ENCODE assay signal across 8 mouse cellular contexts in the genomic region with DNA sequence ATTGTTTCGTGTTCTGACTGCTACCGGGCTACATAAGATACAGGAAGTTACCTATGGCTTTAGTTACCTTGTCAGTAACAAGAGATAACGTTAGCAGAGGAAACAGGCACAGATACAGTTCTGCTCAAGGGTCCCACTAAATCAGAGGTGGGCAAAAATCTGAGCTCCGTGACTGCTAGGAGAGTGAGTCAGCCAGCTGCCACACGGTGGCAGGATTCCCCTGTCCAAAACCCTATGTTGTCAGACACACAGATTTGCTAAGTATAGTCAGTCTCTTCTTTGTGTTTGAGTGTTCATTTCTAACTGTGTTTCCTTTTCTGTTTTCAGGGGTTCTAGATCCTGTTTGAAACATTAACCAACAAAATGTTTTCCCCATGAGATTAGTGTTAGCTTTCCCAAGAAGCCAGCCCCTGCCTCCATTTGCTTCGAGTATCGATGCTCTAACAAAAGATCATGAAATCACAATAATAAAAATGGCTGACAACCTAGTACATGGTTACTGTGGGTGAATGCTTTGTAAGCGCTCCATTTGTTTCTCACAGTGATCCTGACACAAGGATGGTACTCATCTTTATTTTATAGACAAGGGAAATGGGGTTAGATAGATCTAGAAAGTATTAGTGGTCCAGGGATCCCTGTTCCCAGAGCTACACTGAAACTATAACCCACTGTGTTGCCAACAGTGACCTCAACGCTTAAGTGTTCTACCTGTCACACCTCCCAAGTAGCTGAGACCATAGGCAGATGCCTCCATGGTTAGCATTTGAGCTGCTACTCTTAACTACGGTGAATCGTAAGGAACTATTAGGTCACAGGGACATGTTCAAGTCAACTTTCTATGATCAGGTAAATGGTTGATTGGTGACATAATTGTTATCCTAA. TPM values are rescaled to one million over a fixed set of nuclear protein-coding genes. Genes with fewer than 3 reads are reported as not detected.
DNase-seq lines count a peak whose midpoint lies in the region; ATAC-seq and TF ChIP-seq lines count a peak whose summit lies in the region.

No protein-coding gene starts in this region.

- no peaks in the 10 kb centered on the region for H3K9me3 ChIP-seq in kidney, postnatal 0 days (replicated peaks; ENCODE audit: low read length)
- H3K9me3 ChIP-seq in lung, embryonic 14.5 days (ENCODE audit: low read depth, low read length): no peaks in the 10 kb centered on the region

- H3K27ac ChIP-seq in testis, adult 2 months (ENCODE audit: control insufficient read depth, insufficient read depth, low read depth, low read length): no peak overlapping the region
- no peak overlapping the region for H3K27ac ChIP-seq in cortical plate, adult 2 months (ENCODE audit: insufficient read depth, low read length)
- no peak overlapping the region for H3K27ac ChIP-seq in kidney, postnatal 0 days
- H3K27ac ChIP-seq in lung, embryonic 14.5 days (ENCODE audit: low read depth): no peak overlapping the region

- ATAC-seq in kidney, postnatal 0 days (replicated peaks; ENCODE audit: low FRiP score, low read depth): 0 out of 2 replicates have a peak, but pooled peaks have one; percentile 68
- peak; percentile 82; the same call in 1 of the 2 replicates for ATAC-seq in lung, embryonic 14.5 days (ENCODE audit: insufficient read depth)

- H3K36me3 ChIP-seq in testis, adult 2 months (ENCODE audit: control insufficient read depth, insufficient read depth, low read length): no peaks in the 10 kb centered on the region
- H3K36me3 ChIP-seq in kidney, postnatal 0 days (ENCODE audit: insufficient read depth, low read length): no peaks in the 10 kb centered on the region
- H3K36me3 ChIP-seq in lung, embryonic 14.5 days (ENCODE audit: insufficient read depth): 0 out of 2 replicates have a peak, but pooled peaks cover 4% of the 10 kb centered on the region

- H3K4me2 ChIP-seq in kidney, postnatal 0 days (ENCODE audit: low read length): no peak overlapping the region
- no peak overlapping the region for H3K4me2 ChIP-seq in lung, embryonic 14.5 days

- no peak overlapping the region for H3K9ac ChIP-seq in kidney, postnatal 0 days (ENCODE audit: low read depth, low read length)
- no peak overlapping the region for H3K9ac ChIP-seq in lung, embryonic 14.5 days

- TF ChIP-seq POLR2A in testis, adult 2 months (IDR thresholded peaks at IDR 0.05; ENCODE audit: control insufficient read depth, low read depth, low read length): no peak
- no peak for TF ChIP-seq POLR2A in cortical plate, adult 2 months (IDR thresholded peaks at IDR 0.05; ENCODE audit: extremely low read depth, insufficient read depth, low read length)

- no peak for DNase-seq in testis, postnatal 14 days (ENCODE audit: low spot score)
- DNase-seq in gastrocnemius, postnatal 4 days (ENCODE audit: low spot score in 2 of 2): peak; percentile 34 to 56
- DNase-seq in kidney, postnatal 0 days (ENCODE audit: low spot score): peak; percentile 87
- peak; percentile 86 for DNase-seq in lung, embryonic 14.5 days
- peak; percentile 84 for DNase-seq in retina, embryonic 14.5 days (ENCODE audit: low spot score)
- no peak for DNase-seq in thymus, postnatal 14 days

- TF ChIP-seq CTCF in testis, adult 2 months (IDR thresholded peaks at IDR 0.05; ENCODE audit: control insufficient read depth, insufficient read depth, insufficient replicate concordance, low read depth, low read length): peak; percentile 55; the same call in 1 of the 2 replicates
- TF ChIP-seq CTCF in cortical plate, adult 2 months (IDR thresholded peaks at IDR 0.05; ENCODE audit: extremely low read depth, insufficient read depth, low read length): peak; percentile 87
- peak; percentile 94 for TF ChIP-seq CTCF in kidney, postnatal 0 days (IDR thresholded peaks at IDR 0.05; ENCODE audit: low read depth)
- peak; percentile 84 for TF ChIP-seq CTCF in lung, embryonic 14.5 days (IDR thresholded peaks at IDR 0.05; ENCODE audit: low read depth)

- no peaks in the 10 kb centered on the region for H3K4me1 ChIP-seq in testis, adult 2 months (ENCODE audit: control insufficient read depth, insufficient read depth, low read length)
- H3K4me1 ChIP-seq in cortical plate, adult 2 months (ENCODE audit: control insufficient read depth, insufficient read depth, low read length): no peaks in the 10 kb centered on the region
- H3K4me1 ChIP-seq in kidney, postnatal 0 days (replicated peaks; ENCODE audit: insufficient read depth, low read length): no peaks in the 10 kb centered on the region
- H3K4me1 ChIP-seq in lung, embryonic 14.5 days (ENCODE audit: insufficient read depth): no peaks in the 10 kb centered on the region

- WGBS in kidney, postnatal 0 days: 54% methylated on average over 11 of the region's 11 CpGs
- WGBS in lung, embryonic 14.5 days: 57% methylated on average over 11 of the region's 11 CpGs

- no peaks in the 10 kb centered on the region for H3K27me3 ChIP-seq in testis, adult 2 months (ENCODE audit: control insufficient read depth, insufficient read depth, low read length)
- H3K27me3 ChIP-seq in kidney, postnatal 0 days (ENCODE audit: insufficient read depth, low read length): no peaks in the 10 kb centered on the region
- H3K27me3 ChIP-seq in lung, embryonic 14.5 days (ENCODE audit: insufficient read depth, low read length): no peaks in the 10 kb centered on the region

- no peak overlapping the region for H3K4me3 ChIP-seq in testis, adult 2 months (ENCODE audit: control insufficient read depth, low read depth, low read length)
- H3K4me3 ChIP-seq in cortical plate, adult 2 months (ENCODE audit: insufficient read depth, low read length): no peak overlapping the region
- no peak overlapping the region for H3K4me3 ChIP-seq in kidney, postnatal 0 days (replicated peaks; ENCODE audit: low read depth, low read length)
- no peak overlapping the region for H3K4me3 ChIP-seq in lung, embryonic 14.5 days (ENCODE audit: low read depth, low read length)

RNA-seq across cellular contexts. Expression of gene Rad1, which starts 15.3 kb away (rescaled TPM):
- 9.2 and 10.6 TPM in 2 replicates for polyA plus RNA-seq in testis, adult 2 months (2012; rRNA removed)
- 15.1 and 16.0 TPM in 2 replicates for polyA plus RNA-seq in cortical plate, adult 2 months (2012; rRNA removed)
- total RNA-seq in gastrocnemius, postnatal 4 days (2021): 10 to 100 TPM in 1 of 2 experiments, 1 to 10 TPM in 1; 8.9 to 10.2 TPM
- 27.1 and 29.1 TPM in 2 replicates for polyA plus RNA-seq in kidney, postnatal 0 days (2015; fragmentation: Nextera tagmentation; extraction: Ambion mirVana)
- 25.1 and 25.4 TPM in 2 replicates for polyA plus RNA-seq in lung, embryonic 14.5 days (2014; fragmentation: Nextera tagmentation; extraction: Ambion mirVana)

RNA-seq across cellular contexts. Expression of gene Brix1, which starts 15.3 kb away (rescaled TPM):
- 3.2 and 4.1 TPM in 2 replicates for polyA plus RNA-seq in testis, adult 2 months (2012; rRNA removed)
- 11.3 and 11.8 TPM in 2 replicates for polyA plus RNA-seq in cortical plate, adult 2 months (2012; rRNA removed)
- 10 to 100 TPM; 30.3 to 31.0 TPM for total RNA-seq in gastrocnemius, postnatal 4 days (2021)
- 126 and 146 TPM in 2 replicates for polyA plus RNA-seq in kidney, postnatal 0 days (2015; fragmentation: Nextera tagmentation; extraction: Ambion mirVana)
- 120 and 126 TPM in 2 replicates for polyA plus RNA-seq in lung, embryonic 14.5 days (2014; fragmentation: Nextera tagmentation; extraction: Ambion mirVana)

RNA-seq across cellular contexts. Expression of gene Dnajc21, which starts 30.8 kb away (rescaled TPM):
- polyA plus RNA-seq in testis, adult 2 months (2012; rRNA removed): 12.1 and 14.0 TPM in 2 replicates
- polyA plus RNA-seq in cortical plate, adult 2 months (2012; rRNA removed): 25.0 and 28.3 TPM in 2 replicates
- 10 to 100 TPM; 20.9 to 26.1 TPM for total RNA-seq in gastrocnemius, postnatal 4 days (2021)
- 16.1 and 20.3 TPM in 2 replicates for polyA plus RNA-seq in kidney, postnatal 0 days (2015; fragmentation: Nextera tagmentation; extraction: Ambion mirVana)
- polyA plus RNA-seq in lung, embryonic 14.5 days (2014; fragmentation: Nextera tagmentation; extraction: Ambion mirVana): 15.0 and 17.9 TPM in 2 replicates

RNA-seq across cellular contexts. Expression of gene Ttc23l, which starts 57.4 kb away (rescaled TPM):
- polyA plus RNA-seq in testis, adult 2 months (2012; rRNA removed): 125 and 138 TPM in 2 replicates
- polyA plus RNA-seq in cortical plate, adult 2 months (2012; rRNA removed): not detected in 2 replicates
- total RNA-seq in gastrocnemius, postnatal 4 days (2021): not detected
- polyA plus RNA-seq in kidney, postnatal 0 days (2015; fragmentation: Nextera tagmentation; extraction: Ambion mirVana): not detected in 2 replicates
- polyA plus RNA-seq in lung, embryonic 14.5 days (2014; fragmentation: Nextera tagmentation; extraction: Ambion mirVana): not detected in 2 replicates

Comparison
In these comparisons a context has a peak if more than half of its experiments do, and no peak if none do; other contexts are left out.
1. DNase-seq: peak in gastrocnemius, postnatal 4 days (2 of 2), kidney, postnatal 0 days (single experiment), lung, embryonic 14.5 days (single experiment) and retina, embryonic 14.5 days (single experiment); none in testis, postnatal 14 days (single experiment) and thymus, postnatal 14 days (single experiment).
2. Peak in every context shown above with its lines, with median percentiles within 50 percentile points of each other: CTCF ChIP-seq.